Mouse (Mus musculus) C2C12 (cell line): ENCODE data around the gene Nrp1. TPM values are rescaled to one million over a fixed set of nuclear protein-coding genes. Genes with fewer than 3 reads are reported as not detected.

Source experiments
- H3K27me3 ChIP-seq: one replicate; pipeline ENCODE4 v1.6.1; 2011; ENCODE audit not compliant: control insufficient read depth, insufficient read depth, insufficient read length
- H3K36me3 ChIP-seq: one replicate; pipeline ENCODE4 v1.6.1; 2011; ENCODE audit not compliant: control insufficient read depth, insufficient read depth
- H3K4me3 ChIP-seq: one replicate; pipeline ENCODE4 v1.5.1; 2011; ENCODE audit warnings: mild to moderate bottlenecking, control low read depth; ENCODE audit not compliant: poor library complexity, insufficient read depth, severe bottlenecking
- H3K79me2 ChIP-seq: one replicate; pipeline ENCODE4 v1.6.1; 2011; ENCODE audit not compliant: control insufficient read depth, insufficient read depth
- H3K79me3 ChIP-seq: one replicate; pipeline ENCODE4 v1.6.1; 2011; ENCODE audit warnings: low read depth, control low read depth
- H3ac ChIP-seq: one replicate; pipeline ENCODE3; 2011; ENCODE audit warnings: low read depth; ENCODE audit not compliant: control insufficient read depth, insufficient read length
- CEBPB ChIP-seq: IDR thresholded peaks from one replicate; pipeline ENCODE4 v1.6.1; 2011; ENCODE audit warnings: low read depth, mild to moderate bottlenecking, control low read depth, moderate library complexity
- CTCF ChIP-seq: IDR thresholded peaks from one replicate; pipeline ENCODE4 v1.5.1; 2011; ENCODE audit not compliant: control insufficient read depth, insufficient read depth, insufficient read length
- FOSL1 ChIP-seq: IDR thresholded peaks from one replicate; pipeline ENCODE4 v1.8.0; 2011; ENCODE audit warnings: mild to moderate bottlenecking, low read length; ENCODE audit not compliant: poor library complexity, insufficient read depth, severe bottlenecking
- MAX ChIP-seq: IDR thresholded peaks from one replicate; pipeline ENCODE4 v1.6.1; 2011; ENCODE audit warnings: mild to moderate bottlenecking, control low read depth
- MYOD1 ChIP-seq: IDR thresholded peaks from one replicate; pipeline ENCODE4 v1.6.1; 2011; ENCODE audit warnings: low read depth; ENCODE audit not compliant: control insufficient read depth, insufficient read length
- MYOG ChIP-seq: IDR thresholded peaks from one replicate; pipeline ENCODE4 v1.6.1; 2011; ENCODE audit not compliant: control insufficient read depth, insufficient read length; ENCODE audit errors: extremely low read depth
- USF1 ChIP-seq: IDR thresholded peaks from one replicate; pipeline ENCODE4 v1.6.1; 2011; ENCODE audit warnings: low read depth, mild to moderate bottlenecking, control low read depth, moderate library complexity
- polyA plus RNA-seq: library from polyadenylated mRNA; unstranded; fragments of >200 nt; fragmentation: generic; extraction: Trizol; gene quantifications from one replicate; pipeline ENCODE4 v1.2.1, GENCODE M21; 2012; ENCODE audit warnings: missing spikeins

Nrp1 gene
- polyA plus RNA-seq, 1 experiment = 19.1 TPM

- H3K27me3 ChIP-seq = no peaks in the 10 kb centered on the region
- H3K79me2 ChIP-seq = peaks cover 13% of the 10 kb centered on the region
- H3K4me3 ChIP-seq = no peak overlapping the region
- no peak overlapping the region for H3ac ChIP-seq
- peaks cover 4% of the 10 kb centered on the region for H3K36me3 ChIP-seq
- peaks cover 2% of the 10 kb centered on the region for H3K79me3 ChIP-seq
- no peak for TF ChIP-seq CEBPB
- TF ChIP-seq CTCF = no peak
- no peak for TF ChIP-seq MYOG
- no peak for TF ChIP-seq MYOD1
- TF ChIP-seq USF1 = no peak
- TF ChIP-seq MAX = no peak
- no peak for TF ChIP-seq FOSL1
Measured at GRCm38 (mm10) chr8:128415730-128416684, 57.6 kb downstream of the Nrp1 start.

- Histone ChIP-seq H3K27me3 (no peaks in the 10 kb centered on the region), H3K79me2 (peaks cover 13% of the 10 kb centered on the region), H3K36me3 (peaks cover 6% of the 10 kb centered on the region), H3K79me3 (peaks cover 2% of the 10 kb centered on the region), H3K4me3 (no peak overlapping the region), H3ac (no peak overlapping the region)
- TF ChIP-seq MYOD1 (no peak), MAX (no peak), CEBPB (no peak), MYOG (no peak), USF1 (no peak), FOSL1 (no peak)
Measured at GRCm38 (mm10) chr8:128416896-128417295, 58.5 kb downstream of the Nrp1 start.

GRCm38 (mm10) chr8:128417956-128418796 lies 59.8 kb downstream of the Nrp1 start:
- H3K4me3 ChIP-seq = no peak overlapping the region
- peaks cover 2% of the 10 kb centered on the region for H3K79me3 ChIP-seq
- H3K27me3 ChIP-seq = no peaks in the 10 kb centered on the region
- no peak overlapping the region for H3ac ChIP-seq
- H3K36me3 ChIP-seq = peaks cover 6% of the 10 kb centered on the region
- no peak for TF ChIP-seq CEBPB
- no peak for TF ChIP-seq MYOD1
- TF ChIP-seq CTCF = no peak
- no peak for TF ChIP-seq MYOG
- TF ChIP-seq MAX = no peak
- TF ChIP-seq FOSL1 = no peak
- no peak for TF ChIP-seq USF1
- peaks cover 13% of the 10 kb centered on the region for H3K79me2 ChIP-seq

- H3ac ChIP-seq = no peak overlapping the region
- no peaks in the 10 kb centered on the region for H3K27me3 ChIP-seq
- H3K79me2 ChIP-seq = peaks cover 13% of the 10 kb centered on the region
- peaks cover 2% of the 10 kb centered on the region for H3K79me3 ChIP-seq
- no peak overlapping the region for H3K4me3 ChIP-seq
- no peak for TF ChIP-seq MYOG
- no peak for TF ChIP-seq MAX
- no peak for TF ChIP-seq FOSL1
- no peak for TF ChIP-seq MYOD1
- no peak for TF ChIP-seq CEBPB
- no peak for TF ChIP-seq CTCF
- no peak for TF ChIP-seq USF1
- H3K36me3 ChIP-seq = peaks cover 6% of the 10 kb centered on the region
Measured at GRCm38 (mm10) chr8:128419984-128420383, 61.6 kb downstream of the Nrp1 start.

- Histone ChIP-seq H3ac (no peak overlapping the region), H3K27me3 (no peaks in the 10 kb centered on the region), H3K36me3 (peaks cover 6% of the 10 kb centered on the region), H3K79me3 (peaks cover 2% of the 10 kb centered on the region), H3K4me3 (no peak overlapping the region), H3K79me2 (peaks cover 12% of the 10 kb centered on the region)
- TF ChIP-seq CTCF = no peak
- no peak for TF ChIP-seq USF1
- no peak for TF ChIP-seq MYOG
- no peak for TF ChIP-seq FOSL1
- TF ChIP-seq MAX = no peak
- TF ChIP-seq MYOD1 = no peak
- TF ChIP-seq CEBPB = no peak
Measured at GRCm38 (mm10) chr8:128420402-128420801, 62.0 kb downstream of the Nrp1 start.
